Mouse (Mus musculus) lung, postnatal 0 days (tissue): ENCODE data around the gene Slc9a5. TPM values are rescaled to one million over a fixed set of nuclear protein-coding genes. Genes with fewer than 3 reads are reported as not detected.

Experiments used
- ATAC-seq: fragments of 200-750 bp; cut with Nextera tagmentation; 2 replicates; pipeline ENCODE4 v1.8.0; 2017; ENCODE audit warnings: moderate library complexity
- DNase-seq: peaks from one replicate; pipeline ENCODE4 v3.0.0-alpha.2; 2016; ENCODE audit warnings: low spot score
- H3K27ac ChIP-seq: fragments of 300-500 bp; sonication (generic); 2 replicates; pipeline ENCODE4 v1.5.1; 2014; ENCODE audit warnings: antibody characterized with exemption, mild to moderate bottlenecking, low read length, mixed read lengths
- H3K27me3 ChIP-seq: fragments of 300-500 bp; sonication (generic); replicated peaks from 2 replicates; pipeline ENCODE4 v1.6.1; 2014; ENCODE audit warnings: low read length, mixed read lengths; ENCODE audit not compliant: insufficient read depth
- H3K36me3 ChIP-seq: fragments of 300-500 bp; sonication (generic); 2 replicates; pipeline ENCODE4 v1.6.1; 2014; ENCODE audit warnings: low read length, mixed read lengths; ENCODE audit not compliant: insufficient read depth
- H3K4me1 ChIP-seq: fragments of 300-500 bp; sonication (generic); 2 replicates; pipeline ENCODE4 v1.6.1; 2014; ENCODE audit warnings: antibody characterized with exemption, low read depth, low read length, mixed read lengths; ENCODE audit not compliant: insufficient read depth
- H3K4me2 ChIP-seq: fragments of 300-500 bp; sonication (generic); replicated peaks from 2 replicates; pipeline ENCODE4 v1.6.1; 2014; ENCODE audit warnings: low read depth, mild to moderate bottlenecking, low read length, moderate library complexity, mixed read lengths
- H3K4me3 ChIP-seq: fragments of 300-500 bp; sonication (generic); 2 replicates; pipeline ENCODE4 v1.5.1; 2014; ENCODE audit warnings: low read depth, low read length
- H3K9ac ChIP-seq: fragments of 300-500 bp; sonication (generic); replicated peaks from 2 replicates; pipeline ENCODE4 v1.6.1; 2014; ENCODE audit warnings: low read depth, mild to moderate bottlenecking
- H3K9me3 ChIP-seq: fragments of 300-500 bp; sonication (generic); 2 replicates; pipeline ENCODE4 v1.6.1; 2016; ENCODE audit warnings: low read length, mixed read lengths
- CTCF ChIP-seq: IDR thresholded peaks from 2 replicates; pipeline ENCODE4 v1.5.1; 2016; ENCODE audit warnings: antibody characterized with exemption, mild to moderate bottlenecking
- EP300 ChIP-seq: IDR thresholded peaks from 2 replicates; pipeline ENCODE4 v1.6.1; 2016; ENCODE audit warnings: antibody characterized with exemption, mild to moderate bottlenecking, control low read depth
- WGBS: fragments of 180-500 bp; shearing (Covaris S2); extraction: QIAGEN DNeasy Blood & Tissue Kit; methylation state at CpG from one replicate; pipeline ENCODE4 v1.1.7; 2014; 5-methylcytosine and 5-hydroxymethylcytosine counted together
- polyA plus RNA-seq: library from polyadenylated mRNA; unstranded; fragments of >200 nt; fragmentation: Nextera tagmentation; extraction: Ambion mirVana; gene quantifications from 2 replicates; pipeline ENCODE4 v1.2.1, GENCODE M21; 2015

Gene Slc9a5
- polyA plus RNA-seq, 1 experiment from 2014 or later: 1.7 TPM

GRCm38 (mm10) chr8:105349096-105349771, 591 bp downstream of the Slc9a5 start:
- no peaks in the 10 kb centered on the region for H3K9me3 ChIP-seq
- peaks cover 13% of the 10 kb centered on the region for H3K4me1 ChIP-seq
- TF ChIP-seq EP300: no peak
- no peak for TF ChIP-seq CTCF
- DNase-seq (peak; percentile 39), ATAC-seq (no peak)
- peak overlapping the region; percentile 51 for H3K27ac ChIP-seq
- no peaks in the 10 kb centered on the region for H3K36me3 ChIP-seq
- H3K4me3 ChIP-seq: peak overlapping the region; percentile 57
- WGBS: 2% methylated on average over 13 of the region's 48 CpGs
- H3K27me3 ChIP-seq: no peaks in the 10 kb centered on the region
- H3K9ac ChIP-seq: peak overlapping the region; percentile 53
- peak overlapping the region; percentile 100 for H3K4me2 ChIP-seq

GRCm38 (mm10) chr8:105350186-105350585, 1.5 kb downstream of the Slc9a5 start:
- Histone ChIP-seq H3K4me2 (peak overlapping the region; percentile 100), H3K9me3 (no peaks in the 10 kb centered on the region), H3K36me3 (no peaks in the 10 kb centered on the region), H3K27ac (no peak overlapping the region), H3K4me3 (peak overlapping the region; percentile 57; the same call in 1 of the 2 replicates), H3K9ac (no peak overlapping the region), H3K4me1 (peaks cover 6% of the 10 kb centered on the region), H3K27me3 (no peaks in the 10 kb centered on the region)
- TF ChIP-seq CTCF: no peak
- TF ChIP-seq EP300: no peak
- whole genome bisulfite sequencing: 46% methylated on average over 7 of the region's 7 CpGs
- no peak for DNase-seq
- ATAC-seq: no peak

DNA sequence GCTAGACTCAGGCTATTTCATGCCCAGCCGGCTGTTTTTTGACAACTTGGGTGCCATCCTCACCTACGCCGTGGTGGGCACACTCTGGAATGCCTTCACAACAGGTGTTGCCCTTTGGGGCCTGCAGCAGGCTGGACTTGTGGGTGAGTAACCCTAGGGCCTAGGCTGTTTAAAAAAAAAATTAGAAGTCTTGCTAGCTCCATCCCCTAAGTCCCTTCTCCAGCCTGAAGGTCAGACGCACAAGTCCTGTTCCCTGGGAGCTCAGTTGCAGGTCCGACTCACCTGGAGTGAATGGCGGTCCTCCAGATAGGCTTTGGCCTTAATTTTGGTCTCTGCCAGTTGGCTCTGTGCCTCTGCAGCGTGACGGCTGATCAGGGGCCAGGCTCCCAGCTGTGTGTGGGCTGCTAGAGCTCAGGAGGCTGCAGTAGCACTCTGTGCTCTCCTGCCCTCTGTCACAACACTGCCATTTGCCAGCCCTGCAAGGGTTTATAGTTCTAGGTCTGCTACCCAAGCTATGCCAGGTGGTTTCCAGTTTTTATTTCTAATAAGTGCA, 5.0 kb downstream of the Slc9a5 start:
- TF ChIP-seq CTCF (no peak), EP300 (no peak)
- H3K9me3 ChIP-seq: no peaks in the 10 kb centered on the region
- no peaks in the 10 kb centered on the region; the same call in 1 of the 2 replicates for H3K4me1 ChIP-seq
- H3K4me2 ChIP-seq: no peak overlapping the region
- no peak overlapping the region for H3K9ac ChIP-seq
- WGBS: 73% methylated on average over 8 of the region's 8 CpGs
- H3K4me3 ChIP-seq: no peak overlapping the region
- no peak overlapping the region for H3K27ac ChIP-seq
- no peaks in the 10 kb centered on the region for H3K36me3 ChIP-seq
- ATAC-seq (no peak), DNase-seq (no peak)
- H3K27me3 ChIP-seq: no peaks in the 10 kb centered on the region

GRCm38 (mm10) chr8:105354549-105354948, 5.9 kb downstream of the Slc9a5 start:
- ATAC-seq (no peak), DNase-seq (no peak)
- Histone ChIP-seq H3K4me3 (no peak overlapping the region), H3K36me3 (no peaks in the 10 kb centered on the region), H3K9me3 (no peaks in the 10 kb centered on the region), H3K4me2 (no peak overlapping the region), H3K9ac (no peak overlapping the region), H3K27ac (no peak overlapping the region), H3K27me3 (no peaks in the 10 kb centered on the region), H3K4me1 (no peaks in the 10 kb centered on the region)
- 93% methylated on average over 4 of the region's 4 CpGs for WGBS
- TF ChIP-seq CTCF (no peak), EP300 (no peak)

DNA sequence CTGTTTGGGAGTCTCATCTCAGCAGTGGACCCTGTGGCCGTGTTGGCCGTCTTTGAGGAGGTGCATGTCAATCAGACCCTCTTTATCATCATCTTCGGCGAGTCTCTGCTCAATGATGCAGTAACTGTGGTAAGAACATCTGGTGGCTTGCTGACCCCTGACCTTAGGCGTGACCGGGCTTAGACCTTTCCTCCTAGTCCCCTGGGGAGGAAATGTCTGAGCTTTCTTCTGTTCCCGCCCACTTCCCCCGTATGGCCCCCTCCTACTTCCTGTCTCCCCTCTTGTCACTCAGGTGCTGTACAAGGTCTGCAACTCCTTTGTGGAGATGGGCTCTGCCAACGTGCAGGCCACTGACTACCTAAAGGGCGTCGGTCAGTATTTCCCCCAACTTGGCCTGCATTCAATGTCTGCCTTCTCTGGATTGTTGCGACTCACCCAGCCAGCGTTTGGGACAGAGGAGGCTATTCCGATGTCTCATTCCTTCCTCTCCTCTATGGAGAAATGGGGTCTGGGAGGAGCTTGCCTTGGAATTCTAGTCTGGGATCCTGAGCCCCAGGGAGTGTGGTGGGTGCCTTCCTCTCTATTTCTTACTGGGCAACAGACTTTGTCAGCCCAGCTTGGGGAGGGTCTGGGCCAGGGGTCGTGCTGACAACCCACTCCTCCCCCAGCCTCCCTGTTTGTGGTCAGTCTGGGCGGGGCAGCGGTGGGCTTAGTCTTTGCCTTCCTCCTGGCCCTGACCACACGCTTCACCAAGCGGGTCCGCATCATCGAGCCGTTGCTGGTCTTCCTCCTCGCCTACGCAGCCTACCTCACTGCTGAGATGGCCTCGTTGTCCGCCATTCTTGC, 6.8 kb downstream of the Slc9a5 start:
- WGBS: 65% methylated on average over 26 of the region's 26 CpGs
- Histone ChIP-seq H3K27me3 (no peaks in the 10 kb centered on the region), H3K4me1 (no peaks in the 10 kb centered on the region), H3K4me2 (no peak overlapping the region), H3K27ac (no peak overlapping the region), H3K4me3 (no peak overlapping the region), H3K9me3 (no peaks in the 10 kb centered on the region), H3K9ac (no peak overlapping the region), H3K36me3 (no peaks in the 10 kb centered on the region)
- no peak; the same call in 1 of the 2 replicates for ATAC-seq
- no peak for DNase-seq
- TF ChIP-seq EP300 (no peak), CTCF (no peak)

GRCm38 (mm10) chr8:105356681-105357080, 8.0 kb downstream of the Slc9a5 start:
- H3K36me3 ChIP-seq: no peaks in the 10 kb centered on the region
- WGBS: 88% methylated on average over 14 of the region's 14 CpGs
- no peaks in the 10 kb centered on the region for H3K4me1 ChIP-seq
- no peak overlapping the region for H3K4me2 ChIP-seq
- TF ChIP-seq EP300: no peak
- TF ChIP-seq CTCF: no peak
- DNase-seq: no peak
- H3K9me3 ChIP-seq: no peaks in the 10 kb centered on the region
- H3K4me3 ChIP-seq: no peak overlapping the region
- H3K9ac ChIP-seq: no peak overlapping the region
- no peak for ATAC-seq
- no peak overlapping the region for H3K27ac ChIP-seq
- no peaks in the 10 kb centered on the region for H3K27me3 ChIP-seq
